Mouse (Mus musculus) thymus, adult 2 months (tissue): Measurements from ENCODE around the gene Dbn1.

Source experiments
- CTCF ChIP-seq: fragments of 200-500 bp; IDR thresholded peaks from 2 replicates; pipeline ENCODE4 v1.5.1; 2012; ENCODE audit warnings: mild to moderate bottlenecking, control low read depth, low read length, moderate library complexity, borderline replicate concordance; ENCODE audit not compliant: control insufficient read depth, poor library complexity, insufficient read depth; ENCODE audit errors: extremely low read depth
- POLR2A ChIP-seq: fragments of 200-500 bp; IDR thresholded peaks from 2 replicates; pipeline ENCODE4 v1.6.1; 2012; ENCODE audit warnings: mild to moderate bottlenecking, low read length, control low read depth, moderate library complexity; ENCODE audit not compliant: control insufficient read depth, poor library complexity, insufficient read depth; ENCODE audit errors: extremely low read depth

- no peak for TF ChIP-seq POLR2A
- TF ChIP-seq CTCF = no peak
Observed at GRCm38 (mm10) chr13:55451785-55452549, 35.9 kb downstream of the Dbn1 start.
